Mouse (Mus musculus) heart, adult 2 months (tissue): ENCODE data around the gene Sprr1a.

Source experiments
- CTCF ChIP-seq: fragments of 200-600 bp; IDR thresholded peaks from 2 replicates; pipeline ENCODE4 v1.8.1; 2022; ENCODE audit warnings: antibody characterized with exemption, mild to moderate bottlenecking, moderate library complexity
- EP300 ChIP-seq: fragments of 200-500 bp; IDR thresholded peaks from 2 replicates; pipeline ENCODE4 v1.6.1; 2011; ENCODE audit warnings: low read depth, low read length, control low read depth; ENCODE audit not compliant: insufficient read depth
- POLR2A ChIP-seq: fragments of 200-500 bp; IDR thresholded peaks from 2 replicates; pipeline ENCODE4 v1.6.1; 2011; ENCODE audit warnings: mild to moderate bottlenecking, low read depth, low read length, control low read depth; ENCODE audit not compliant: insufficient read depth

- TF ChIP-seq CTCF (no peak), EP300 (no peak), POLR2A (no peak)
These were observed 18.3 kb downstream of the Sprr1a start for GRCm38 (mm10) chr3:92467424-92467823.
